Mouse (Mus musculus) lung, postnatal 14 days (tissue): ENCODE measurements at regions not wholly inside any gene's neighbourhood (a gene's known extent, or its start where the extent isn't known, plus 50 kb on each side); places are given as distances from the start of the nearest gene placed in this dataset.

Experiments used
- DNase-seq: peaks from one replicate; pipeline ENCODE4 v3.0.0; 2021

DNA sequence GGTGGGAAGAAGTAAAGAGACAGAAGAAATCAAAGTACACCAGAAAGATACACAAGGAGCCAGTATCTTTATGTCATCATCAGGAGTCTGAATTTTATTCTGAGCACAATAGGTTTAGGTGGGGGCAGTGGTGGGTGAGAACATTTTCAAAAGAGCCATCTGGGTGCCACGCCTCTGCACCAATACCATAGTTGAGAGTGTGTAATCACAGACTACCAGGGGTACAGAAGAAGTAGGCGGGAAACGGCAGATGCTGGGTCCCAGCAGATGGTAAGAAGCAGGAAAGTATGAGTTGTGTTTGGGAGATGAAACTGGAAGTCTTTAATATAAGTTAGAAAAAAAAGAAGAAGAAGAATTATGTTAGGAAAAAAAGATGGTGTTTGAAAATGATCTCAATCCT, 682.7 kb upstream of the Pou3f3 start:
- DNase-seq, result no peak

DNA sequence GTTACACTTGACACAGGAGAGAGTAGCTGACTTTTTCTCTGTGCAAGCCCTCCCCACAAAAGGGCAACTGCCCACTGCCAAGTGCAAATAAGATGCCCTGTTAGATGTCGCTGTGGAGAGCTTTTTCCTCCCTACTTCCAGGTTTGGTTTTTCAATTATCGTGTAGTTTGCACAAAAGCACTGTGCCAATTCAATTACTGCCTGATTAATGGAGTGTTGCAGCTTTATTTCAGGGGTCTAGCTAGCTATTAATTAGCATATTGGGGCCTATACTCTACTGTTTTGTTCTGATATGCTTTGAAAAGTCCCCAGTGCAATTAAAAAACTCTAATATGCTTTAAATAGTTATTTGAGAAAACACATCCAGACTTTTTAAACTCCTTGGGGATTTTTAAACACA, 676.6 kb upstream of the Pou3f3 start:
- no peak for DNase-seq

DNA sequence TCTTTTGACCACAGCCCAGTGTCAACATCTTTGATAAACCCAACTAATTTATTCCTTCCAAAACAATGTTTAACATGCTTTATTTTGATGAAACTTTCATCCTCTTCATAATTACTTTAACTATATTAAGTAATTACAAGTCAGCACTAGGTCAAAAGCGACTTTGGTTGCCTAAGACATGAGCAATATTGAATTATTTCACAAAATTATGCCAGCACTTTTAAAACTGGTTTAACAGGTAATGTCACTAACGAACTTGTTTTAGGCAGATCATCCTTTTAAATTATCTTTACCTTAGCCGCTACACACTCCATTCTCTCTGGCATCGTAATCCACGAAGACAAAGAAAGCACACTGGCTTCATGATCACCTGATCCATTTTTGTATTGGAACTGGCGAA, 669.8 kb upstream of the Pou3f3 start:
- DNase-seq, result no peak

DNA sequence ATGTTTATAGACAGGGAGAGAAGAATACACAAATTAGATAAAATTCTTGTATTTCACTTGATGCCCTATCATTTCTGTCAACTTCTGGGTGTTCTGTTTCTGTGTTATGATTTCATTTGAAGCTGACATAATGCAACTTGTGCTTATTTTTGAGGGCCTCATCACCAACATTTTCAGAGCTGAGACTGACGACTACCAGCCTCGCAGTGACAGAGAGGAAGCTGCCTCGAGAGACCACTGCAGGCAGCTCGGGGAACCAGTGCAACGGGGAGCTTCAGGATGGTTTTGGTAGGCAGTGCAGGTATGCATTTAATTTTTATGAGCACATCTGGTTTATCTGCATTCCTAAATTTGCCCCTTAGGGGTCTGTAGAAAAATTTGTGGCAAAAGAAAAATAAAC, 669.1 kb upstream of the Pou3f3 start:
- DNase-seq, result peak; percentile 1

DNA sequence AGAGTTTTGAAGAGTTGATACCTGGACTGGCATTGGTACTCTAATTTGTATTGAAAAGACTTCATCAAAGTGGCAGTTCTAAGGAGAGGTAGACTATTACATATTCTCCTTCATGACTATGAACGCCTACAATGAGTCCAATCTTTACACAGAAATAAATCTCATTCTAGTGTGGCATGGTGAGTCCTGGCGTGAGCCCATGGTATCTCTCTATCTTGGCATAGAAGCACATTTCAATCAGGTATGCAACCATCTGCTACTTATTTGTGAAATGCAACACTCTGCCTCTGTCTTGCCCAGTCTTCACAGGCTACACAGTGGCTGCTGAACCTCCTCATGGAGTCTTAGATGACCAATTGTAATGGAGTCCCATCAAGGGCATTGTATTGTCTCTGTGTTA, 661.8 kb upstream of the Pou3f3 start:
- no peak for DNase-seq

DNA sequence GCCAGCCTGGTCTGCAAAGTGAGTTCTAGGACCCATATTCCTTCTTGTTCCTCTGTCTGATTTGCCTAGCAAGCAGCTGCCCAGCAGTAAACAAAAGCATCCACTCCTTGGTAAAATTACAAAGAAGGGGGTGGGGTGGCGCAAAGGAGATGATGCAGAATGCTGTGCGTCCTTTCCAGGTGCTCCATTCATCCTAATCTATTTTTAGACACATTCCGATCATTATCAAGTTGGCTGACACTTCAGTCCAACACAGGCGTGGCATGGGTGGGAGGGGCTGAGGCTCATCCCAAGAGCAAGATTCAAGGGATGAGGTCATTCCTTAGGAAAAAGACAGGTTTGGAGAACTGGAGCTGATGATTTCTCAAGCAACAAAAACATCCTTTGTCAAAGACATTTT, 660.2 kb upstream of the Pou3f3 start:
- DNase-seq, result no peak

DNA sequence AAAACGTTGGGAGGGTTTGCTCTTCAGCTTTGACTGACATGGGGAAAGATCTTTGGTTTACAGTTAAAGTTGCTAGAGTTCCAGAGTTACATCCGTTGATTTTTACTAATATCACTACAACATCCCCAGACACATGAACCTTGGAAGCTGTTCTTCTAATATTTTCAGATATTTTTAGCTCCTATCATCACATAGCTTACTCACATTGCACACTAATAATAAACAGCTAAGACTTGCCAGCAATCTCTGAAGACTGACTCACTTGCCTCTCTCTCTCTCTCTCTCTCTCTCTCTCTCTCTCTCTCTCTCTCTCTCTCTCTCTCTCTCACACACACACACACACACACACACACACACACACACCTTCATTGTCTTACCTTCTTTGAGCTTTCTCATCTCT, 654.0 kb upstream of the Pou3f3 start:
- no peak for DNase-seq

DNA sequence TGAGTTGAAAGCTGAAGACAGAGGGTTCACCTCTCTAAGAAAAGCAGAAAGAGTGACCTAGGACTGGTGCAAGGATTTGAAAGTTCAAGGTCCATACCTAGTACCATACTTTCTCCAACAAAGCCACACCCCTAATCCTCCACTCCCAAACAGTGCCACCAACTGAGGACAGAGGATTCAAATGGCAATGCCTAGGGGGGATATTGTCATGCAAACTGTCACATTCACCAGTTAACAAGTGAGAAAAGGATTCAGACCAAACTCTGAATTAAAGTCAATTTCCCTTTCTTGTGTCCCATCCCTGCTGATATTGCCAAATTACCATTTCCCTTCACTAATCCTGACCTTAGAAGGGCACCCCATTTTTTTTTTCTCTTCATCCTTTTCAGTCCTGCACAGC, 637.1 kb upstream of the Pou3f3 start:
- DNase-seq, result no peak

DNA sequence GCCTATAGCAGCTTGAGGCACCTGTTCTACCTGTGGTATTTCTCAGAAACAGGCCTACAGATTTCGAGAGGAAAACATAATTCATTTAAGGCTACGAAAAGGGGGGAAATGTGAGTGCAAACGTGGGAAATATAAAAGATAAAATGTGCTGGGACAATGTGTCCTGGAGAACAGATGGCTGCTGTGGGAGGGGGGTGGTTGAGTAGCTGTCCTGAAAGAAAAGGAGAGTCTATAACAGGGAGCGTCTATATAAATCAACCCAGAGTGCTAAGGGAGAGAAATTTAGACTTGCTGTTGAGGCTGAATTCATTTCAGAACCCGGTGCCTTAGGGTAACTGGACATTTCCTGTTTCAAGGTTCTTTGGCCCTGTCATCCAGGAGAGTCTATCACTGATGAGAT, 625.5 kb upstream of the Pou3f3 start:
- no peak for DNase-seq

DNA sequence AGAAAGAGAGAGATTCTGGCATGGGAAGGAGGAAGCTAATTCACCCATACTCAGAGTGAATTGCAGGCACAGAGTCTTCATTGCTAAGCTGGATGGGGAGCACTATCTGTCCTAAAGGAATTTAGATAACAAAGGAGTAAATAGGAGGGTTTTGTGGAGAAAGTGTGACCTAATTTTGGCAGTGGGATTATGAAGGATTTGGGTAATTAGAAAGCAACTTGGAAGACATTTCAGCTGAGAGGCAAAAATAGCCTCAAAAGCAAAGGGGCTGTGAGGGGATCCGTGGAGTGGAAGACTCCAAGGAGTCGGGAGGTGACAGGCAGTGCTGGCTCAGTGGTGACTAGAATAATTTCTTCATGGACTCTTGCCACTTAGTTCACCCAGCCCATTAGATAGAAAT, 599.5 kb upstream of the Pou3f3 start:
- no peak for DNase-seq

DNA sequence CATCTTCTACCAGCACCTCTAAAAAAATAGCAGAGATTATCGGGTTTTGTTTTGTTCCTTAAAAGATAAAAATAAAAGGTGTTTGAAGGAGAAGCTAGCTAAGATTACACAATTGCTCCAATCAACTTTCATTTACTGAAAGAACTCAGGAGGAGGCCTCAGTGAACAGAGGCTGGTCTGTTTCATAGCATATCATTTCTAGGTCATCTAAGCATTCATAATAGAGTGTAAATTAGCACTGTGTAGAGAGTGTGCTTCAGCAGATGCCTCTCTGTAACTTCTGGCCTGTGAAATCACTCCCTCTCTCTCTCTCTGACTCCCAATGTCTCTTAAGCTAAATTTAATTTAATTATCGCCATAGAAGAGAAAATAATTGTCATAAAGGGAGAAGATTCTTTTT, 597.0 kb upstream of the Pou3f3 start:
- DNase-seq, result no peak

DNA sequence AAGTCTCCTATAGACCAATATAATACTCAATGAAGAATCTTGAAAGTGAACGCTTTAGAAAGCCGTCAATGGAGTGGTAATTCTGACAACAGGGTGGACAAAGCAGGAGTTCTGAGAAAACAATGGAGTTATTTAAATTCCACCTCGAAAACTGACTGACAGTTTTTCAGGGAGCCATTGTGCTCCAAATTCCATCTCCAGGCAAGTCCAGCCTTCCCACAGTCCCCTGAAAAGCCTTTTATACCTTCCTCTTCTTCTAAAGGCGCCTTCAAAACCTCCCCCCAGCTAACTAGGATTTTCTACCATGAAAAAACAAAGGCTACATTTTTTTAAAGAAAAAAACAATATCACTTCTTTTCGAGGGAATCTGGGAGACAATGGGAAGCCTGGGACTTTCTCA, 588.0 kb upstream of the Pou3f3 start:
- DNase-seq, result no peak

DNA sequence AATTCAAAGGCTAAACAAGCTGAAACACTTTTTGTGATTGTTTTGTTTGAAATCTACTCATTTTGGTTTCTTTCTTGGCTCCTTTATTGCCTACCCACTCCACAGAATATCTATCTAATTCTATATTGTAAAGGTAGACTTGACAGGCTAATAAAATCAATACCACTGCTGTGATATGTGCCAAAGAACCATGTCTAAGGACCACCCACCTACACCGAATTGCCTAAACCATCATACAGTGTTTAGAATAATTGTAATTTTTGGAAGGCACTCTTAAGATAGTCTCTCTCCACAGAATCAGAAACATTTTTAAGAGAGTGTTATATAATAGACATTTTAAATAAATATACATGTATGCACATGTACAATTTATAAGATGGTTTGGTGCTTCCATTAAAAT, 587.6 kb upstream of the Pou3f3 start:
- DNase-seq, result no peak

DNA sequence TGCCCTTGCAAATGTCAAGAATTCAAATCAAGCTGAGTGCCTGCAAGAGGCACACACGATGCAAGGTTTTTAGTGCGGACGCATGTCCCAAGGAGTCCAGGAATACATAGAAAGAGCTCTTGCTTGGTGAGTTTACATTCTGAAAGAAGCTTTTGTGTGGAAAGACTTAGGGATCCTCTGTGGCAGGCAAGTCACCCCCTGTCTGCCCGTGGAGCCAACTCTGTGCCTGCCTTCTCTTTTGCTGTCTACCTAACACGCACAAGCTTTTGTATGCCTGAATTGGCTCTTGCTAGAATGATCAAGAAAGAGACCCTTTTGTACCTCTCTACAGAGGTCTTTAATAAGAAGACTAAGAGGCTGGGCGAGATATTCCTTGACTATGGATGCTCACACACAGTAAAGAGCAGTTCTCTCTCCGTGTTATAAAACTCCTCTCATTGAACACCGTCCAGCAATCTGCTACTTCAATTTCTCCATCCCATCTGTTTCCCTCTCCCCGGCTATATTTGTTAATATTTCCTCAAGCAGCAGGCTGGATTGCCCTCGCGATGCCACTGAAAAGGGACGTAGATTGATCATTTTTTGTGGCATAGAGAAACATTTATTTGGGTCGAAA, 543.3 kb upstream of the Pou3f3 start:
- no peak for DNase-seq

DNA sequence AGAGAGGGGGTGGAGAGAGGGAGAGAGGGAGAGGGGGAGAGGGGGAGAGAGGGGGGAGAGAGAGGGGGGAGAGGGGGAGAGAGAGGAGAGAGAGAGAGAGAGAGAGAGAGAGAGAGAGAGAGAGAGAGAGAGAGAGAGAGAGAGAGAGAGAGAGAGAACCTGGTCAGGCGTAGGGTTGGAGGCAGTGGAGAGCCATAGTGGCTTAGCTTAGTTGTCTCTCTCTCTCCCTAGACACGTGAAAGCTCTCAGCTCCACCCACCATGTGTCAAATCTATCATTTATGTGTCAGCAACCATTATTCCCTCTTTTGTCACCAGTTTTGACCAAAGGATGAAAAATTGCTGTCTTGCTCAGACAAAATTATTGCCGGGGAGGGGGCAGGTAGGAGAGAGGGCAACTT, 542.7 kb upstream of the Pou3f3 start:
- no peak for DNase-seq

DNA sequence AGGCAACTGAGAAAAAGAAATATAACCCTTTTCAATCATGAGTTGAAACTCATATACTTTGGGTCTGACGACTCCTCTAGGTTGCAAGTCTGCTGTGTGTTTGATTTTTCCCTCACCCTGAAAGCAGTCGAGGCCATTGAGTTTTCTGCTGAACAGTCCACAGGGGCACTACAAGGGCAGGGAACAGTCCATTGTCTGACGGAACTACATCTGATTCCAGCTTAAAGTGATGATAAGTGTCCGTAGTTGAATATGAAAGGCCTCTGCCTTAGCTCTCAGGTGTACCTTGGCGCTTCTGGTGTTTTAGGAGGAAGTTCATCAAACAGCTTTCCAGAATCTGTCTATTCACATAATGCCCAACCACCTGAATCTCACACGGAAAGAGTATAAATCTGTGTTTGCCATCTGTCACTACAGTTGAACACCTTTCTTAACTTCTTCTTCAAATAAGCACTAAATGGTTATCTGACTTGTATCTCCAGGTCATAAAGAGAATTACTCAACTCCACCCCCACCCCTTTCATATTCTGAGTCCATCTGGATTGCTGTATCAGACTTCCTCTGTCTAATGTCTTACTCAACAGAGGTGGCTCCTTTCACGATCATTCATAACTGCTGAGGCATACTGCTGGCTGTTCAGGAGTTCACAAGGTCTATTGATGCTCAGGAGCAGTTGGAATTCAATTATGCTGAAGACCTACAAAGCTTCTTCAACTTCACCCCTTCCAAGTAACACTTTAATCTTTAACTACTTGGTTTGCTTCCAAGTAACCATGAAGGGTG, 527.6 kb upstream of the Pou3f3 start:
- DNase-seq, result no peak

DNA sequence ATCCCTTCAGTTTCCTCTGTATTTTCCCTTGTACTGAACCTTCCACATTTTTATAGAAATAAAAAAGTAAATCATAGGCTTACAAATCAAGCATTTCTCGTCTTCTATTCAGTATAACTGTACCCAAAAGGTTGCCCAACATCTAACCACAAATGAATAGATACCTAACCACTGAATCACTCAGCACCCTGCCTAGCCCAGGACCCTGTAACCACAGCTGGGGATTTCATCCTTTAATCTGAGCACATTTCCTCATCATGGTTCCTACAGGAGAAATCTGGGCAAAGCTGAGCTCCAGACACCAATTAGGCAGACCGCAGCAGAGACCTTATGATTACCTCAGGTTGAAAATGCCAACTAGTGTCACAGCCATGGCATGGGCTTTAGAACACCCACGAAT, 526.1 kb upstream of the Pou3f3 start:
- no peak for DNase-seq

DNA sequence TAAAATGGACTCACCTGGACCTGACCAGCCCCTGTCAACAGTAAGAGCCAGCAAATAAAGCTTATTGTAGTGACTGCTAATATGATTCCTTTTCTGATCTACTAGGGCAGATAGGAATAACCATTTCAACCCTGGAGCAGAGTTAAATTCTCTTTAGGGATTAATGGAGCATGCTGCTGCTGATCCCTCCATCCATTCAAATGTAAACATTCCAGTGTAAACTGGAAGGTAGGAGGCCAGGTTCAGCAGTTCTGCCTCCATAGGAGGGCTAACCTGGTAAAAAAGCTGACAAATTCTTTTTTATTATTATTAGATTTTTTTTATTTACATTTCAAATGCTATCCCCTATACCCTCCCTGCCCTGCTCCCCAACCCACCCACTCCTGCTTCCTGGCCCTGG, 509.3 kb upstream of the Pou3f3 start:
- DNase-seq, result no peak

DNA sequence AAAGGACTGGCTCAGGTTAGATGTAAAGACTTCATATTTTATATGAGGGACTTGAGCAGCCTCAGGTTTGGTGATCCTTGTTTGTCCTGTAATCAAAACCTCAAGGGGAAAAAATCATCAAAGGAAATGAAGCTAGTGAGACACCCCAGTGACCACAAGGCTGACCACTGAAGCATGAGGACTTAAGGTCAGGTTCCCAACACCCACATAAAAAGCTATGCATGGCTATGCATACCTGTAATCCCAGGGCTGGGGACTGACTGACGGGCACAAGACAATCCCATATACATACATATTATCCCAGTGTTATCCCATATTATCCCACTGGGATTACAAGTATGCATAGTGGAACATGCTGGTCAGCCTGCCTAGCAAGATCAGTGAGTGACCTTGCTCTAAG, 467.5 kb upstream of the Pou3f3 start:
- no peak for DNase-seq

DNA sequence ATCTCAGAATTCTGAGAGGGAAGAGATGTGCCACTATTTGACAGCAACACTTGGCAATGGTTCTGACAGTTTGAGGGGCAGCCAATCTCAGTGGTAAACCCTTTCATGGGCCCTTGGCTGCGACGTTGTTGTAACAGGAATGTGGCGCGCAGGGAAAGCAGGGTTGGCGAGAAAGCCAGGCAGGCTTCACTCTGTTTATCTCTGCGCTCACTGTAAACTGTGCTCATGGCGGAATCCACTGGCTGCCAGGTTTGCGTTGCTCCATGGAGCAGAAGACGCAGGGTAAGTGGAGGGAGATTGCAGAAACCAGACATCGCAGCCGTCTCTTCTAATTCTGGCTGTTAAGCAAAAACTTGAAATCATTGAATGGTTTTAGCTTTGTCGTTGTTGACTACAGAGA, 465.9 kb upstream of the Pou3f3 start:
- peak; percentile 14 for DNase-seq

DNA sequence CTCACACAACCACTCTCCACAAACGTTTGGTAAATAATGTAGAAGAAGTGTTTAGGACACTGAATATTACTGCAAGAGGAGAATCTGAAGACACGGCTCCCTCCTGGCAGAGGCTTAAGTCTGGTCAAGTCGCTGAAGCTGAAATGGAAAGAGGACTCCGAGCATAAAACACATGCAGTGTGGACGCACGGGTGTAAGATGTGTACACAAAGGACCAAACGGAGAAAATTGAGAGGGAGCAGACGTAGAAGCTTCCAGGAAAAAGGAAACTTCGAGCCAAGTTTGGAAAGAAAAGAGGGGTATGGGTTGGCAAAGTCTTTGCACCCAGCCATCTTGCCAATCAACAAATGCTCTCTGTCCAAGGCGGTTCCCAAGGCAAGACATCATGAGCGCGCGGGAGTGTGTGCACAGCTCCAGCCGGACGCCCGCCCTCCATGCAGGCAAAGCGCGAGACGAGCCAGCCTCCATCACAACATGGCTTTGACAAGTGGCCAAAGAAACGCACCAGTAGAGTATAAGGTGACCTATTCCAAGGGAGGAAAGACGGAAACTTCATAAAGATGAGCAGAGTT, 465.0 kb upstream of the Pou3f3 start:
- no peak for DNase-seq

DNA sequence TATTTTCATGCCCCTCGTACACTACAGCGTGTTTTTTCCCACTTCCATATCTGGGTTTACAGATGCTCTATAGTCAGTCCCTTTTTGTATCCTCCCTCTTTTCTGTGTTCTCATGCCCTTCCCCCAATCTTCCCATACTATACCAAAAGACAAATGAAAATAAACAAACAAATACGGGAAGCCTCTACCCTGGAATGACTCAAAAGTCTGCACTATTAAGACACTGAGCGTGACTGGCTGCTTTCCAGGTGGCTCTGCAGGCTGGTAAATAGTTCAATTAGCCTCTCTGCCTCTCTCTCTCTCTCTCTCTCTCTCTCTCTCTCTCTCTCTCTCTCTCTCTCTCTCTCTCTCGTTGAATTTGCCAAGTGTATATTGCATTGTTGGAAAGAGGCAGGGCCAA, 464.5 kb upstream of the Pou3f3 start:
- no peak for DNase-seq

DNA sequence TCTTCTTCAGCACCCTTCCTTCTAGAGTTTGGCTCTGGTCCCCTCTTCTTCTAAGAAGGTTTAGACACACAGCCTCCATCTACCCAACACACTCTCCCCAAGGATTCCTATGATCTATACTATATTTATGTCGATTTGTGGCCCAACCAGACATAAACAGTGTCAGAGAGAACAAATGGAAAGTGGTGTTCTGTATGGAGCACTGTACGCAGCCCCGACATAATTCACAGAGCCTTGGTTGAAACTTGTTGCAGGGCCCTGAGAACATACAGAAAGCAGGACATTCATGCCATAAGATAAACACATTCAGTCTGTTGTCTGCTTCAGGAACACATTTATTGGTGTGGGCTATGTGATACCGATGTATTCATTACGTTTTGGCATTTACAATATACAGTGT, 463.7 kb upstream of the Pou3f3 start:
- no peak for DNase-seq

DNA sequence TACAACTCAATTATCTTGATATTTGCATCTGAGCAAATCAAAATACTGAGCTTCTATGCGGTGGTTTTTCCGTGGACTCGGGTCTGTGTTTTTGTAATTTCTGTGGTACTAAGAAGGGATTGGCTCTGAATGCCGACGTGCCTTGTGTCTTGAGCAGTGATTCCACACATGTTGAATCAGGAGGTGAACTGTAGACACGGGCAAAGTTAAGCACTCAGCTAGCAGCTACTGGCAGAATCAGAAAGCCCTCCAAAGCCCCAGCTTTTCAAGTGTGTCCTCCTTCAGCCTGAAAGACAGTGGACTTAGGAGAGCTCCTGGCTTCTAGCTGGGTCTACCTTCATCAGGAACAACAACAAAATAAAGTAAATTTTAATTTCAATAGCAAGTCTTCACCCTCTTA, 462.9 kb upstream of the Pou3f3 start:
- DNase-seq, result no peak

DNA sequence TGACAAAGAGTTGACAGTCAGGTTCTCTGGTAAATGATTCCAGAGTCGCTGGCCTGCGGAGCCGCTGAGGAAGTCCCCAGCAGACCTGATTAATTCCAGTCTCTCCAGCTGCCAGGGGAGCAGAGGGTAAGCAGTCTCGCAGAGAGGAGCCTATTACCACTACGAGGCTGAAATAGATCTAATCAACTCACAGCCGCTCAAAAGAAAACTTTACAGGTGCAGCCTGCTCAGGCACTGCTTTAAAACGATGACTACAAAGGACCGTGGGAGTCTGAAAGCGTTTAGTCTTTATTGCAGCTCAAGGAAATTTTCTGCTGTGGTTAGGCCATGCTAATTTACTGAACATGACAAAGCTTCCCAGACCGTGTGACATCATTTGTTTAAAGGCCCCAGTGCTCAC, 462.3 kb upstream of the Pou3f3 start:
- DNase-seq, result no peak
